Mouse (Mus musculus) hindlimb bud, embryonic 11.5 days (tissue): ENCODE data around the gene Gm9936.
"Not testable (repeated sequence)": the region's sequence is repeated elsewhere in the genome, so short reads cannot be mapped to it uniquely, and the experiment has no call there.

Experiments used
- DNase-seq: peaks from one replicate; pipeline ENCODE4 v3.0.0-alpha.2; 2012; ENCODE audit warnings: low read depth, low spot score; ENCODE audit errors: extremely low spot score

Gm9936 gene

GRCm38 (mm10) chr5:114858582-114858981 is at the start of gene Gm9936:
Gene Gm9936, minus strand, starts transcription at chr5:114858682.
- no peak for DNase-seq

- DNase-seq, result no peak
Observed at GRCm38 (mm10) chr5:114902413-114902812, 43.9 kb upstream of the Gm9936 start.

- no peak for DNase-seq
Observed at GRCm38 (mm10) chr5:114898857-114899256, 40.4 kb upstream of the Gm9936 start.

- no peak for DNase-seq
Observed at GRCm38 (mm10) chr5:114897374-114897793, 38.9 kb upstream of the Gm9936 start.

- no peak for DNase-seq
Observed at GRCm38 (mm10) chr5:114896688-114897373, 38.3 kb upstream of the Gm9936 start, which contains the start of gene Oasl2. Gene Oasl2, plus strand, starts transcription at chr5:114896936.

- no peak for DNase-seq
Observed at GRCm38 (mm10) chr5:114895542-114895941, 37.1 kb upstream of the Gm9936 start.

GRCm38 (mm10) chr5:114888995-114889394 is 30.5 kb upstream of the Gm9936 start:
- no peak for DNase-seq

GRCm38 (mm10) chr5:114886801-114887200 is 28.3 kb upstream of the Gm9936 start:
- DNase-seq, result no peak

GRCm38 (mm10) chr5:114883022-114883421 is 24.5 kb upstream of the Gm9936 start:
- DNase-seq, result no peak

GRCm38 (mm10) chr5:114882319-114882718 is 23.8 kb upstream of the Gm9936 start:
- DNase-seq, result not testable (repeated sequence)

GRCm38 (mm10) chr5:114879399-114879798 is 20.9 kb upstream of the Gm9936 start:
- no peak for DNase-seq

GRCm38 (mm10) chr5:114877487-114877886 is 19.0 kb upstream of the Gm9936 start:
- no peak for DNase-seq

GRCm38 (mm10) chr5:114876331-114876730 is 17.8 kb upstream of the Gm9936 start:
- DNase-seq, result no peak

- no peak for DNase-seq
Observed at GRCm38 (mm10) chr5:114875858-114876257, 17.4 kb upstream of the Gm9936 start.

- no peak for DNase-seq
Observed at GRCm38 (mm10) chr5:114865279-114865678, 6.8 kb upstream of the Gm9936 start.

- no peak for DNase-seq
Observed at GRCm38 (mm10) chr5:114864813-114865212, 6.3 kb upstream of the Gm9936 start.

- DNase-seq, result no peak
Observed at GRCm38 (mm10) chr5:114861730-114862129, 3.2 kb upstream of the Gm9936 start.

GRCm38 (mm10) chr5:114859253-114859652 is 771 bp upstream of the Gm9936 start:
- DNase-seq, result peak; percentile 42

GRCm38 (mm10) chr5:114853364-114853763 is 5.1 kb downstream of the Gm9936 start, which contains the start of gene 4930519G04Rik:
Gene 4930519G04Rik, plus strand, starts transcription at chr5:114853664.
- DNase-seq, result not testable (repeated sequence)

GRCm38 (mm10) chr5:114851565-114852236 is 6.8 kb downstream of the Gm9936 start:
- no peak for DNase-seq

- not testable (repeated sequence) for DNase-seq
Observed at GRCm38 (mm10) chr5:114844371-114844770, 14.1 kb downstream of the Gm9936 start.

GRCm38 (mm10) chr5:114842674-114843073 is 15.8 kb downstream of the Gm9936 start:
- DNase-seq, result no peak
